Mouse (Mus musculus): ENCODE data around the gene Artn.

Artn gene

DNA sequence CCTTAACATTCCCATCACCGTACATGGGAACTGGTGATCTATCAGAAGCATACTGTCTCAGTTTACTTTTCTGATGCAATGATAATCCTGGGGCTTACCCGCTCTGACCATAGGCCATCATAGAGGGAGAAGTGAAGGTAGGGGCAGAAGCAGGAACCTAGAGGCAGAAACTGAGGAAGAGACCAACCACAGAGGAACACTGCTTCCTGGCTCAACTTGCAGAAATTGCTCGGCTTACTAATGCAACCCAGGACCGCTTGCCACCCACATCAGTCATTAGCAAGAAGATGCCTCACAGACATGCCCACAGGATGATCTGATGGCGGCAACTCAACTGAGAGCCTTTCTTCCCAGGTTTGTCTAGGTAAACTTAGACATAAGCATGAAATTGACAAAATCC lies 10.8 kb downstream of the Artn start:
- DNase-seq (ENCODE audit: low spot score in 2 of 2) = no peak

GRCm38 (mm10) chr4:117918261-117918660 lies 11.3 kb downstream of the Artn start:
- DNase-seq (ENCODE audit: low spot score in 2 of 2) = no peak

- no peak for DNase-seq (ENCODE audit: low spot score in 2 of 2)
Measured at GRCm38 (mm10) chr4:117917847-117918246, 11.7 kb downstream of the Artn start.

DNA sequence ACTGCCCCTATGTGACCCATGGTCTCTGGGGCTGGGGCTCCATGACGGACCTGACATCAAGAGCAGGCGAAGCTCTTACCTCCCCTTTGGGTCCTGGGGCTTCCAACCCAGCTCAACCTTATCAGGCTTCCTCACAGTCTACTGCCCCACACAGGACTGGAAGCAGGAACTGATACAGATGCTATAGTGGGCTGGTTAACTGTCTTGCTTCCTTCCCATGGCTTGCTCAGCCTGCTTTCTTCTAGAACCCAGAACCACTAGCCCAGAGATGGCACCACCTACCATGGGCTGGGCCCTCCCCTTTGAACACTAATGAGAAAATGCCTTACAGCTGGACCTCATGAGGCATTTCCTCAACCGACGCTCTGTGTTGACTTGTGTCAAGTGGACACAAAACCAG lies 12.2 kb downstream of the Artn start:
- no peak for DNase-seq (ENCODE audit: low spot score in 2 of 2)

DNA sequence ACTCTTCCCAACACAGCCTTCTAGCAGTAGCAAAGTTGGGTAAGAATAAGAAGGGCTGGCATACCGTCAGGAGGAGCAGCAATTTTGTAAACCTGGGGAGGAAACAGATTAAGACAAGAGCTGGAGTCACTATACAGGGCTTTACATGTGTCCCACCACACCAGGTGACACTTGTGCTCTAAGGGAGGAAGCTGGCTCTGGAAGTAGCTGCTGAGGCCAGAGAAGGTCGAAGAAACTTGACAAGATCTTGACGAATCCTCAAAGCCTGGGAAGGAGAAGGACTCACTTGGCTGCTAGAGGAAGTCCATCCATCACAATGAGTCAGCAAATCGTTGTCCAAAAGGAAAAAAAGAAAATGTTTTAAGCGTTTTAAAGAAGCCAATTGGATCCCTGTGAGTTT lies 13.2 kb downstream of the Artn start:
- no peak for DNase-seq (ENCODE audit: low spot score in 2 of 2)

DNA sequence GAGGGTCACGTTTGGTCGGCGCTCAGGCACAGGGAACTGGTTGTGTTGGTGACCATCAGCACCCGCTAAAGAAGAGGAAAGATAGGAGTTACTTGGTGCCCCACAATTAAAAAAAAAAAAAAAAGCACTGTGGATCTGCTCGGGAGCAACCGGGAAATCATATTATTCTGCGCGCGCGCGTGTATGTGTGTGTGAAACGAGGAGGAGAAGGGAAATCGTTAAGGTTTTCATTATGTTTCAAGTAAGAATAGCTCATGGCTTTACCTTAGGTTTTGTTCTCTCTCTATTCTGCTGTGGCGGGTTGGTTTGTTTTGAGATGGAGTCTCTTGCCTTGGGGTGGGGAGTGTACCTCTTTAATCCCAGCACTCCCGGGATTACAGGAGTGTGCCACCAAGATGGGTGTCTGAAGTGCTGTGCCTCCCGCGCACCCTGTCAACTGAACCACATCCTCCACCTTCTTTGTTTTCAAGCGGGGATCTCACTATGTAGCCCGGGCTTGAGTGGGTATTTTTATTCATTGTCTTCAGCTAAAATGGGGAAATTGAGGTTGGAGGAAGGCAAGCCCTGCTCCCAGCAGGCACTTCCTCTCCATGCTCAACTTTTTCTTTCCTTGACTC lies 14.0 kb downstream of the Artn start:
- DNase-seq (ENCODE audit: low spot score in 2 of 2) = no peak

- peak; percentile 74 to 88 for DNase-seq (ENCODE audit: low spot score in 2 of 2)
Measured at GRCm38 (mm10) chr4:117914591-117915442, 14.7 kb downstream of the Artn start, which contains the start of gene Ipo13. Gene Ipo13, minus strand, starts transcription at chr4:117914999.

GRCm38 (mm10) chr4:117914031-117914430 lies 15.5 kb downstream of the Artn start:
- DNase-seq (ENCODE audit: low spot score in 2 of 2) = peak in 1 of 2 experiments; percentile 42

DNA sequence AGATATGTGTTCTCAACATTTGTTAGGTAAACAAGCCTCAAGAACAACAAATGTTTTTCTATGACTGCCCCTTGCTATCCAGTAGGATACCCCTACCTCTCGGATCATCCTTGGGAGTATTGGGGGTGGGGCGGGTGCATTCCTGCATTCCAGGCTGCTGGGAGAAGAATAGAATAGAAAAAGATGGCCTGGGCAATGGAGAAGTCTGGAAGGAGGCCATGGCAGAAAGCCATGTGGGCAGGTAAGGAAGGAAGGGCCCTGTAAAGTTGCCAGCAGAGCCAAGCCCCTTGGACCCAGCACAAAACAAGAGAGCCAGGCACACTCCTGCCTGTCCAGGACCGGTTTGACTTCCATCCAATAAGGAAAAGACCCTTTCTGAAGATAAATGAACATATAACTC lies 16.1 kb downstream of the Artn start:
- DNase-seq (ENCODE audit: low spot score in 2 of 2) = peak in 1 of 2 experiments; percentile 50

DNA sequence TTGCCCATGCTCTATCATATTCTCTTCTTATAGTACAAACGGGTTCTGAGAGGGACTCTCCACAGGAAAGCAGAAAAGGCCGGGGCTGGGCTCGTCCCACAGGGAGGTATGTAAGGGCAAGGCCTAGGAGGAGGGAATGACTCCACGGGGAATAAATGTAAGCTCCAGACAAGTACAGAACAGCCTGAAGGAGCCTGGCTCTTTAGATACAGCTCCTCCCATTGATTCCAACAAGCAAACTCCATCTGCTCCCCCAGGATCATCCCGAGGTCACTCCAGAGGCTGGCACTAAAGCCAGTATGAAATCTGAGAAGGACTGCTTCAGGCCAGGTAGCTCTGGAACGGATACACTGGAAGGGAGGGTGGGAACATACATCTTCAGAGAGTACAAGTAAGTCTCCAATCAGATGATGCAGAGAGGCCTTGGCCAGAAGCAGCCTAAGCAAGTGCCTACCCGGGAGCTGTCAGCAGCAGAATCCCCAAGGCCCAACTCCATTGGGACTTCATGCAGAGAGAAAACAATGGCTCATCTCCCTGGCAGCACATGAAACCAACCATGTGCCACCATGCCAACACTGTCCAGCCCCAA lies 16.8 kb downstream of the Artn start:
- DNase-seq (ENCODE audit: low spot score in 2 of 2) = no peak

DNA sequence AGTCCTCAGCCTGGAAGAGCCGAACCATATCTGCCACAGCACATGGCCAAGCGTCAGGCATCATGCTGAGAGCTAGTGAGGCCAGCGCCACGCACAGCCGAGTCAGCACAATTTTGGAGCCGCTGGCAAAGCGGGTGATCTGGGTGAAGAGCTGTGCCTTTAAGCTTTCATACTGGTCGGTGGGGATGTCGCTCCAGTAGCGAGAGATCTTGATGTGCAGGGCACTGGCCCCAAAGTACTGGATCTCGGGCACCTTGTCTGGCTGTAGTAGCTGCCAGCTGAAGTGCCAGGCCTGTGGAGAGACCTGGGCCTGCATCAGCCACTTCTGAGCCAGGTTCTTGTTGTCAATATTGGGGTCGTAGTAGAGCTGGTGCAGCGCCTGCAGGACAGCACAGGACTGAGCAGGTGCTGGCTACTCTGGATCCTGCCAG lies 17.4 kb downstream of the Artn start:
- no peak for DNase-seq (ENCODE audit: low spot score in 2 of 2)

GRCm38 (mm10) chr4:117908834-117909453 lies 20.6 kb downstream of the Artn start:
- DNase-seq (ENCODE audit: low spot score in 2 of 2) = peak in 1 of 2 experiments; percentile 32

- DNase-seq (ENCODE audit: low spot score in 2 of 2) = no peak
Measured at GRCm38 (mm10) chr4:117906196-117906595, 23.4 kb downstream of the Artn start.

GRCm38 (mm10) chr4:117904761-117905160 lies 24.8 kb downstream of the Artn start:
- no peak for DNase-seq (ENCODE audit: low spot score in 2 of 2)

DNA sequence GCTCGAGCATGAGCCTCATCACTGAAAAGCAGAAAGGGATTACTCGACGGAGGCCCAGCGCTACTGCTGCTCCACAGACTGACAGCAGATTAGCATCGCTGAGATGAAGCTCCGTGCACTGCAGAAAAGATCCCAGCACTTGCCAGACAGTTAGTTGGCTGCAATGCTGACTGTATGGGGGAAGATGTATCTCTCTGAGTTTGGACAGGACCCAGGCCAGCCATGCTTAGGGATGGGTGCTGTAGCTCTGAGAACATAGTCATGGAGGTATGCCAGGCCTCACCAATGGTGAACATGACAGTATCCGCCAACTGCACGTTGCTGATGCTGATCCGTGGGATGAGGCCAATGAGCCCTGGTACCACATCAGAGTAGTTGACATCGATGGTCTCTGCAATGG lies 25.5 kb downstream of the Artn start:
- no peak for DNase-seq (ENCODE audit: low spot score in 2 of 2)

DNA sequence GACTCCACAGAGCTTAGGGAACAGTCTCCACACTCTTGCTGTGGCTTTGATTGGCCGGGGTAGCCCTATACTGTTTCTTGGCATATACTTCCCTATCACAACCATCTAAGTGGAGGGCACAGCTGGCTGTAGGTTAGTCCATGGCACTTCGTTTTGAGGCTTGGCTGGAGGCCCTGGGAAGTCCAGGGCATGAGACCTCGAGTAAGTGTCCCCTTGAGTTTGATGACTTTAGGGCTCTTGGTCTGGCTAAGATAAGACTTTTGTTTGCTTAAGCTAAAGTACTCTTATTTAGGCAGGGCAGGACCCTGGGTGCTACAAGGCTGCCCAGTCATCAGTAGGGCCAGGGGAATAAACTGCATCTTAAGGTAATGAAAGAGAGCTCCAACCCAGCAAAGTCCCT lies 31.5 kb downstream of the Artn start:
- no peak for DNase-seq (ENCODE audit: low spot score in 2 of 2)

- peak in 1 of 2 experiments; percentile 33 for DNase-seq (ENCODE audit: low spot score in 2 of 2)
Measured at GRCm38 (mm10) chr4:117896031-117896430, 33.5 kb downstream of the Artn start.

GRCm38 (mm10) chr4:117895339-117895738 lies 34.2 kb downstream of the Artn start:
- no peak for DNase-seq (ENCODE audit: low spot score in 2 of 2)

DNA sequence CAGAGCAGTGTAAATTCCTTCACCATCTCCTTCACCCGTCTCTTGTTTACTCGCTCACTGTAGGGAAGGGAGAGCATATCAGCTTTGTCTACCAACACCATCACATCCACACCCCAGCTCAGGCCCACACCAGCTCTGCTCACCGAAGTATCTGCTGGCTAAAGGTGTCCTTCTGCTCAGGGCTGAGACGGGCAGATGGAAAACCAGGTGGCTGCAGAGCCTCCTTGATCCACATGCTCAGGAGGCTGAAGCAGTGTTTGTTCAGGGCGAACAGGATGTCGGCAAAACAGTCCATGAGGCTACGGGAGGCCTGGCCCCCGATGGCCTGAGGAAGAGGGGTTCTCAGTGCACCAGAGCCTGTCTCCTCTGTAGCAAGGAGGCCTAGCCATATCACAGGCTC lies 35.0 kb downstream of the Artn start:
- DNase-seq (ENCODE audit: low spot score in 2 of 2) = no peak

DNA sequence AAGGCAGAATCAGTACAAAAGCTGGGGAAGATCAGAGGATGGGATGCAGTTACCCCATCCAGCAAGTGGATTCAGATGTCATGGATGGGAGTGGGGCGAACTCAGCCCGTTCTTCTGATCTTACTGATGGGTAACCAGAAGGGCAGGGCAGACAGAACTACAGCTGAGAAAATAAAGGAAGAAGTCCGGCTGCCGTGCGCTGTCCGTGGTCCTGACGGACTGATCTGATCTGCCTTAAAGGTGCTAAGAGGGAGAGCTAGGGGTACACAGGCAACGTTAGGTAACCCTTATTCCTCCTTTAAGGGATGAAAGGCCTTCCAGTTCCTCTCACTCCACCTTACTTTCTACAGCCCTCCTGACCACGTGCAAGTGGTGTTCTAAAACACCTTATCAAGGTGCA lies 36.2 kb downstream of the Artn start:
- DNase-seq (ENCODE audit: low spot score in 2 of 2) = no peak

DNA sequence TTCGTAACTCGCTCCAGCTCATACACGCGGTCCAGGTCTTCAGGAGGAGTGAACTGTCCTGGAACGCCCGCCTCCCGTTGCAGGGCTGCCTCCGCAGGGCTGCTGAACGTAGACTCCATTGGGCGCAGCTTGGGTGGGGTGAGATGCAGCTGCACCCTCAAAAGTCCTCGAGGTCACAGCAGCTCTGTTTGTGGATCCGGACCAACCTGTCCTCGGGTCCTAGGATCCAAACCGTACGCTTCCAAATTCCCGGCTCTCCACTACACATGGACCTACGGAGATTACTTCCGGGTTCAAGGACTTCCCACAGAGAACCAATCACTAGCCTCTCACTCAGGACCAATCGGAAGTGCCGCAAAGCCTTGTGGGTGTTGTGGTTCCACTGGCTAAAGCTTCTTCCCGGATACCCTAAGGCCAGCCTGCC lies 37.8 kb downstream of the Artn start, which contains the start of gene Dph2:
TSS of gene Dph2 (minus strand) at position 295 of the 424 bp plus-strand sequence.
- DNase-seq (ENCODE audit: low spot score in 2 of 2) = peak in 1 of 2 experiments; percentile 76

GRCm38 (mm10) chr4:117890750-117891149 lies 38.8 kb downstream of the Artn start:
- DNase-seq (ENCODE audit: low spot score in 2 of 2) = no peak
